Mouse (Mus musculus) thymus, adult 2 months (tissue): ENCODE data around the gene Gm8797.

Source experiments
- CTCF ChIP-seq: fragments of 200-500 bp; IDR thresholded peaks from 2 replicates; pipeline ENCODE4 v1.5.1; 2012; ENCODE audit warnings: mild to moderate bottlenecking, control low read depth, low read length, moderate library complexity, borderline replicate concordance; ENCODE audit not compliant: control insufficient read depth, poor library complexity, insufficient read depth; ENCODE audit errors: extremely low read depth
- POLR2A ChIP-seq: fragments of 200-500 bp; IDR thresholded peaks from 2 replicates; pipeline ENCODE4 v1.6.1; 2012; ENCODE audit warnings: mild to moderate bottlenecking, low read length, control low read depth, moderate library complexity; ENCODE audit not compliant: control insufficient read depth, poor library complexity, insufficient read depth; ENCODE audit errors: extremely low read depth

DNA sequence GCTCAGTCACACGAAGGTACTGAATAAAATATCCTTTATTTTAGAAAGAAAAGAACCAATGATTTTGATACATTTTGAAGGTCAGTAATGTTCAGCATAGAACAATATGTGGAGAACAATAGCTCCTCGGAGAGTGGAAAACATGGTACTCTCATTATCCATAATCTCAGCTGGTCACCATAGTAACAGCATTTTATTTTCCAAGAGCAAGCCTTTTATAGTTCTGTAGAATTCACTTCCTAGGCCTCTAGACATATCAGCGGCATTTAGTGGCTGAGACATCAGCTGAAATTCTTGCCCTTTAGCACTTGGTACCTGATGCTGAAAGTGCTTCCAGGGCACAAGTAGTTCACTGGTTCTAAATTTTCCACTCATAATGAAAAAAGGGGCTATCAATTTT, 15.7 kb downstream of the Gm8797 start:
- TF ChIP-seq CTCF (no peak), POLR2A (no peak)
